Mouse (Mus musculus): ENCODE measurements around the gene Snrpd2.

GRCm38 (mm10) chr7:19121686-19122085 lies 27.8 kb upstream of the Snrpd2 start:
- TF ChIP-seq CTCF (IDR thresholded peaks at IDR 0.05; ENCODE audit: control insufficient read depth, insufficient read depth, insufficient read length) (no peak), USF1 (IDR thresholded peaks at IDR 0.05; ENCODE audit: low read depth) (no peak), CEBPB (IDR thresholded peaks at IDR 0.05; ENCODE audit: low read depth) (no peak)
